Mouse (Mus musculus) testis, adult 2 months (tissue): ENCODE data around the gene Akr1a1.

Experiments
- CTCF ChIP-seq: fragments of 200-500 bp; IDR thresholded peaks from 2 replicates; pipeline ENCODE4 v1.5.1; 2012; ENCODE audit warnings: low read depth, mild to moderate bottlenecking, inconsistent platforms, low read length, moderate library complexity; ENCODE audit not compliant: control insufficient read depth, insufficient read depth, insufficient replicate concordance
- POLR2A ChIP-seq: fragments of 200-500 bp; IDR thresholded peaks from 2 replicates; pipeline ENCODE4 v1.6.1; 2012; ENCODE audit warnings: low read depth, mild to moderate bottlenecking, inconsistent platforms, low read length, moderate library complexity; ENCODE audit not compliant: control insufficient read depth

GRCm38 (mm10) chr4:116635197-116635596, 16.3 kb downstream of the Akr1a1 start:
- TF ChIP-seq CTCF = no peak
- TF ChIP-seq POLR2A = no peak
